Comparison of ENCODE assay signal across 8 mouse cellular contexts in the genomic region with DNA sequence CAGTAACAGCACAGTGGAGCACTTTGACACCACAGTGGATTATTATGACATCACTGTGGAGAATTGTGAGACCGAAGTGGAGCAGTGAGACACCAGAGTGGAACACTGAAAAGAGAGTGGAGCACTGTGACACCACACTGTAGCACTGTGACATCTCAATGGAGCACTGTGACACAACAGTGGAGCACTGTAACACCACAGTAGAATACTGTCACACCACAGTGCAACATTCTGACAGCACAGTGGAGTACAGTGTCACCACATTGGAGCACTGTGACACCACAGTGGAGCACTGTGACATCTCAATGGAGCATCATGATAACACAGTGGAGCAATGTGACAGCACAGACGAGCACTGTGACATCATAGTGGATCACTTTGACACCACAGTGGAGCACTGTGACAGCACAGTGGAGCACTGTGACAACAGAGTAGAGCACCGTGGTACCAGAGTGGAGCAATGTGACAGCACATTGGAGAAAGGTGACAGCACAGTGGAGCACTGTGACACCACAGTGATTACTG.
A peak's percentile ranks its signal among the peaks of the same experiment; 100 is the strongest.
DNase-seq lines count a peak whose midpoint lies in the region; ATAC-seq and TF ChIP-seq lines count a peak whose summit lies in the region.

No protein-coding gene starts in this region.

- 71% methylated on average over 3 of the region's 3 CpGs for WGBS in embryonic facial prominence, embryonic 11.5 days
- WGBS in embryonic facial prominence, embryonic 10.5 days: 69% methylated on average over 3 of the region's 3 CpGs
- WGBS in thymus, adult 2 months: 65% methylated on average over 3 of the region's 3 CpGs
- WGBS in hindbrain, embryonic 12.5 days: 69% methylated on average over 3 of the region's 3 CpGs
- 64% methylated on average over 3 of the region's 3 CpGs for WGBS in midbrain, embryonic 15.5 days

- ATAC-seq in embryonic facial prominence, embryonic 11.5 days (replicated peaks; ENCODE audit: insufficient number of reproducible peaks, low FRiP score, low TSS enrichment, low read depth): 0 out of 2 replicates have a peak, but pooled peaks have one; percentile 14
- ATAC-seq in hindbrain, embryonic 12.5 days (ENCODE audit: low FRiP score): peak; percentile 13
- ATAC-seq in midbrain, embryonic 15.5 days (replicated peaks): 0 out of 2 replicates have a peak, but pooled peaks have one; percentile 18

- H3K9ac ChIP-seq in embryonic facial prominence, embryonic 11.5 days (replicated peaks; ENCODE audit: low read length): no peak overlapping the region
- no peak overlapping the region for H3K9ac ChIP-seq in hindbrain, embryonic 12.5 days
- H3K9ac ChIP-seq in midbrain, embryonic 15.5 days: no peak overlapping the region

- no peak overlapping the region for H3K4me3 ChIP-seq in embryonic facial prominence, embryonic 11.5 days (ENCODE audit: low read depth, low read length)
- H3K4me3 ChIP-seq in embryonic facial prominence, embryonic 10.5 days: no peak overlapping the region
- H3K4me3 ChIP-seq in thymus, adult 2 months (ENCODE audit: control insufficient read depth, insufficient read depth, low read length): no peak overlapping the region
- no peak overlapping the region for H3K4me3 ChIP-seq in hindbrain, embryonic 12.5 days
- no peak overlapping the region for H3K4me3 ChIP-seq in midbrain, embryonic 15.5 days

- H3K27me3 ChIP-seq in embryonic facial prominence, embryonic 11.5 days (ENCODE audit: control insufficient read depth, insufficient read depth, low read length): no peaks in the 10 kb centered on the region
- H3K27me3 ChIP-seq in embryonic facial prominence, embryonic 10.5 days (replicated peaks; ENCODE audit: low read depth, poor library complexity, severe bottlenecking): no peaks in the 10 kb centered on the region
- no peaks in the 10 kb centered on the region for H3K27me3 ChIP-seq in thymus, adult 2 months (ENCODE audit: control insufficient read depth, insufficient read depth, low read length)
- no peaks in the 10 kb centered on the region for H3K27me3 ChIP-seq in hindbrain, embryonic 12.5 days
- no peaks in the 10 kb centered on the region for H3K27me3 ChIP-seq in midbrain, embryonic 15.5 days (replicated peaks)

- H3K36me3 ChIP-seq in embryonic facial prominence, embryonic 11.5 days (replicated peaks; ENCODE audit: control insufficient read depth, insufficient read depth, low read depth, low read length): peaks cover 5% of the 10 kb centered on the region
- no peaks in the 10 kb centered on the region for H3K36me3 ChIP-seq in embryonic facial prominence, embryonic 10.5 days (replicated peaks)
- no peaks in the 10 kb centered on the region for H3K36me3 ChIP-seq in thymus, adult 2 months (ENCODE audit: control insufficient read depth, insufficient read depth, low read length)
- H3K36me3 ChIP-seq in hindbrain, embryonic 12.5 days: no peaks in the 10 kb centered on the region
- H3K36me3 ChIP-seq in midbrain, embryonic 15.5 days (replicated peaks): no peaks in the 10 kb centered on the region

- H3K4me2 ChIP-seq in embryonic facial prominence, embryonic 11.5 days (ENCODE audit: low read depth, low read length): no peak overlapping the region
- H3K4me2 ChIP-seq in hindbrain, embryonic 12.5 days (replicated peaks): no peak overlapping the region
- no peak overlapping the region for H3K4me2 ChIP-seq in midbrain, embryonic 15.5 days

- peaks cover 70% of the 10 kb centered on the region for H3K9me3 ChIP-seq in embryonic facial prominence, embryonic 11.5 days (replicated peaks; ENCODE audit: control insufficient read depth, low read length)
- peaks cover 95% of the 10 kb centered on the region for H3K9me3 ChIP-seq in embryonic facial prominence, embryonic 10.5 days
- H3K9me3 ChIP-seq in hindbrain, embryonic 12.5 days (replicated peaks): peaks cover 92% of the 10 kb centered on the region
- peaks cover 77% of the 10 kb centered on the region for H3K9me3 ChIP-seq in midbrain, embryonic 15.5 days

- H3K27ac ChIP-seq in embryonic facial prominence, embryonic 11.5 days (replicated peaks; ENCODE audit: low read depth, low read length): no peak overlapping the region
- H3K27ac ChIP-seq in embryonic facial prominence, embryonic 10.5 days (replicated peaks): no peak overlapping the region
- H3K27ac ChIP-seq in thymus, adult 2 months (ENCODE audit: control insufficient read depth, insufficient read depth, low read length): no peak overlapping the region
- H3K27ac ChIP-seq in hindbrain, embryonic 12.5 days: no peak overlapping the region
- H3K27ac ChIP-seq in midbrain, embryonic 15.5 days: no peak overlapping the region

- TF ChIP-seq CTCF in thymus, adult 2 months (IDR thresholded peaks at IDR 0.05; ENCODE audit: borderline replicate concordance, control insufficient read depth, extremely low read depth, insufficient read depth, low read length, poor library complexity): no peak

- H3K4me1 ChIP-seq in embryonic facial prominence, embryonic 11.5 days (ENCODE audit: control insufficient read depth, insufficient read depth, low read length): no peaks in the 10 kb centered on the region
- no peaks in the 10 kb centered on the region for H3K4me1 ChIP-seq in embryonic facial prominence, embryonic 10.5 days
- no peaks in the 10 kb centered on the region for H3K4me1 ChIP-seq in thymus, adult 2 months (replicated peaks; ENCODE audit: control insufficient read depth, insufficient read depth, low read length)
- H3K4me1 ChIP-seq in hindbrain, embryonic 12.5 days: no peaks in the 10 kb centered on the region
- no peaks in the 10 kb centered on the region for H3K4me1 ChIP-seq in midbrain, embryonic 15.5 days

- TF ChIP-seq POLR2A in thymus, adult 2 months (IDR thresholded peaks at IDR 0.05; ENCODE audit: control insufficient read depth, extremely low read depth, insufficient read depth, low read length, poor library complexity): no peak

- no peak for DNase-seq in embryonic facial prominence, embryonic 11.5 days (ENCODE audit: low spot score)
- no peak for DNase-seq in embryonic facial prominence, embryonic 10.5 days (ENCODE audit: low spot score)
- DNase-seq in thymus, postnatal 0 days (ENCODE audit: low spot score): peak; percentile 2
- DNase-seq in thymus, adult 2 months: no peak
- no peak for DNase-seq in frontal cortex, postnatal 10 days (ENCODE audit: low spot score in 2 of 2)
- DNase-seq in right cerebral cortex, adult 2 months (ENCODE audit: low spot score in 2 of 2): no peak
